Mouse (Mus musculus) limb, embryonic 14.5 days (tissue): ENCODE results near the gene Ndrg3. TPM values are rescaled to one million over a fixed set of nuclear protein-coding genes. Genes with fewer than 3 reads are reported as not detected.

Experiments used
- ATAC-seq: fragments of 200-750 bp; cut with Nextera tagmentation; 2 replicates; pipeline ENCODE4 v1.8.0; 2017; ENCODE audit warnings: low read depth, moderate number of reproducible peaks, moderate TSS enrichment; ENCODE audit not compliant: low FRiP score
- DNase-seq: peaks from one replicate; pipeline ENCODE4 v3.0.0-alpha.2; 2015; ENCODE audit warnings: low spot score
- H3K27ac ChIP-seq: fragments of 300-500 bp; sonication (generic); replicated peaks from 2 replicates; pipeline ENCODE4 v1.5.1; 2014; ENCODE audit warnings: low read depth, mild to moderate bottlenecking, low read length, moderate library complexity, mixed read lengths
- H3K27me3 ChIP-seq: fragments of 300-500 bp; sonication (generic); 2 replicates; pipeline ENCODE4 v1.6.1; 2014; ENCODE audit warnings: low read length, mixed read lengths; ENCODE audit not compliant: control insufficient read depth, insufficient read depth
- H3K36me3 ChIP-seq: fragments of 300-500 bp; sonication (generic); 2 replicates; pipeline ENCODE4 v1.6.1; 2014; ENCODE audit warnings: mild to moderate bottlenecking, low read length, moderate library complexity, mixed read lengths; ENCODE audit not compliant: control insufficient read depth, insufficient read depth
- H3K4me1 ChIP-seq: fragments of 300-500 bp; sonication (generic); 2 replicates; pipeline ENCODE4 v1.6.1; 2014; ENCODE audit warnings: antibody characterized with exemption, low read length, mixed read lengths; ENCODE audit not compliant: control insufficient read depth, insufficient read depth
- H3K4me2 ChIP-seq: fragments of 300-500 bp; sonication (generic); replicated peaks from 2 replicates; pipeline ENCODE4 v1.6.1; 2014; ENCODE audit warnings: low read depth, mild to moderate bottlenecking, low read length, moderate library complexity; ENCODE audit not compliant: severe bottlenecking
- H3K4me3 ChIP-seq: fragments of 300-500 bp; sonication (generic); replicated peaks from 2 replicates; pipeline ENCODE4 v1.5.1; 2014; ENCODE audit warnings: low read length
- H3K9ac ChIP-seq: fragments of 300-500 bp; sonication (generic); 2 replicates; pipeline ENCODE4 v1.6.1; 2014; ENCODE audit warnings: mild to moderate bottlenecking, low read depth, low read length, moderate library complexity; ENCODE audit not compliant: severe bottlenecking
- H3K9me3 ChIP-seq: fragments of 300-500 bp; sonication (generic); 2 replicates; pipeline ENCODE4 v1.6.1; 2016; ENCODE audit warnings: low read length; ENCODE audit not compliant: control insufficient read depth
- POLR2A ChIP-seq: fragments of 200-500 bp; IDR thresholded peaks from 2 replicates; pipeline ENCODE4 v1.8.0; 2012; ENCODE audit warnings: inconsistent platforms, mild to moderate bottlenecking, moderate library complexity, borderline replicate concordance; ENCODE audit not compliant: insufficient read depth, insufficient read length; ENCODE audit errors: extremely low read depth
- WGBS: fragments of 180-500 bp; shearing (Covaris S2); extraction: QIAGEN DNeasy Blood & Tissue Kit; methylation state at CpG from one replicate; pipeline ENCODE4 v1.1.7; 2014; 5-methylcytosine and 5-hydroxymethylcytosine counted together
- polyA plus RNA-seq, 2 experiments: library from polyadenylated mRNA; depleted of rRNA in 1 of 2; stranded (reverse) in 1 of 2; unstranded in 1 of 2; fragments of >200 nt; fragmentation: Nextera tagmentation in 1 of 2; extraction: Ambion mirVana in 1 of 2; gene quantifications; 2 replicates each; pipeline versions ENCODE4 v1.2.1 to v1.2.3; 2012 to 2014

Gene Ndrg3
- polyA plus RNA-seq, 2 experiments, result 44.1 to 64.6 TPM

DNA sequence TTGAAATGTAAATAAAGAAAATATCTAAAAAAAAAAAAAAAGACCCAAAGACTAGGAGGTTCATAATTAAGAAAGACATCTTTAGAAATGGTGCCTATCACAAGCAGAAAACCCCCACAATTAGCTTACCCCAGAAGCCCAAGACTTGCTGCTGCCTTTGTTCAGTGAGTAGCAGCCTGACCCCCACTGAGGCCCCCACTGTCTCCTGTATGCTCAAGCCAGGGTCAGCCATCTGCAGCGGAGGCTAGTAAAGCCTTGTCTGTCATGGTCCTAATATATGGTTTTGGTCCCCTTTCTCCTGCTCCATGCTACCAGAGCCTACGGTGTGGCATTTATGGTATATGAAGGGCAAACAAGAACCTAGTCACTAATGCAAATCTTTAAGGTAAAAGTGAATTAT is 90.5 kb downstream of the Ndrg3 start:
- H3K9ac ChIP-seq, result no peak overlapping the region
- no peak for TF ChIP-seq POLR2A
- 82% methylated on average over 2 of the region's 2 CpGs for WGBS
- no peaks in the 10 kb centered on the region for H3K27me3 ChIP-seq
- peaks cover 4% of the 10 kb centered on the region; the same call in 1 of the 2 replicates for H3K4me1 ChIP-seq
- no peaks in the 10 kb centered on the region for H3K9me3 ChIP-seq
- ATAC-seq, result no peak
- H3K4me2 ChIP-seq, result no peak overlapping the region
- no peak for DNase-seq
- no peak overlapping the region for H3K4me3 ChIP-seq
- H3K36me3 ChIP-seq, result no peaks in the 10 kb centered on the region
- no peak overlapping the region for H3K27ac ChIP-seq

DNA sequence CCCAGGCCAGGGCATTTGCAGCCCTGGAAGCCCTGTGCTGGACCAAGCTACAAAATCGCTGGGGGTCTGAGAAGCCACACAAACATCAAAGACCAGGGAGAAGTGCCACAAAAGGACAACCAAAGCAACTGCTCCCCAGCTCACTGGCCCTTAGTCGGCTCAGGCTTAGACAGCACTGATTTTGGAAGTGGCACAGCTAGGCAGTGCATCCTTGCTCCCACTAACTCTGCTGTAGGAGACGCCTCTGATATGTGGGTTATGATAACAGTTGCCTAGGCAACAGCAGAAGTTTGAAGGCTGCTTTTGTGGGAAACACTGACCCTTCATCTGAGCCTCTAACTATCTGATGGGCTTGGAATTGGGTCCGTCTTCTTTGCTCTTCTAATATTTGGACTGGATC is 92.7 kb downstream of the Ndrg3 start:
- Histone ChIP-seq H3K36me3 (no peaks in the 10 kb centered on the region), H3K9ac (no peak overlapping the region), H3K4me2 (no peak overlapping the region), H3K4me1 (no peaks in the 10 kb centered on the region), H3K27ac (no peak overlapping the region), H3K9me3 (no peaks in the 10 kb centered on the region), H3K27me3 (no peaks in the 10 kb centered on the region), H3K4me3 (no peak overlapping the region)
- DNase-seq (no peak), ATAC-seq (no peak)
- no peak for TF ChIP-seq POLR2A
- 81% methylated on average over 4 of the region's 4 CpGs for WGBS

DNA sequence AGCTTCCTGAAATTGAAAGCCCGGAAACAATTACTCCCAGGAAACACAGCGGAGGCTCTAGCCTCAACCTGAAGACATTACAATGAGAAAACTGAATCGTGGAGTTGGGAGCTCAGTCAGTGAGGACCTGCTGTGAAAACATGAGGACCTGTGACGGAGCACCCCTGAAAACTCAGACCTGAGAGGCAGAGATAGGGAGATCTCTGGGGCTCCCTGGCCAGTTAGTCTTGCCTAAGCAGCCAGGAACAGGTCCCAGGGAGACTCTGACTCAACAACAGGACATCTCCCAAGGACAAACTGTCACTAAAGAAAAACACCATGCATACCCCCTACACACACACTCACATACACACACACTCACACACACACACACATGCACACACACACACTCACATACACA is 93.5 kb downstream of the Ndrg3 start:
- DNase-seq (no peak), ATAC-seq (no peak)
- H3K27me3 ChIP-seq, result no peaks in the 10 kb centered on the region
- no peaks in the 10 kb centered on the region for H3K9me3 ChIP-seq
- no peaks in the 10 kb centered on the region for H3K4me1 ChIP-seq
- no peak overlapping the region for H3K4me2 ChIP-seq
- no peak overlapping the region for H3K9ac ChIP-seq
- H3K36me3 ChIP-seq, result no peaks in the 10 kb centered on the region
- H3K4me3 ChIP-seq, result no peak overlapping the region
- TF ChIP-seq POLR2A, result no peak
- WGBS, result 80% methylated on average over 4 of the region's 4 CpGs
- H3K27ac ChIP-seq, result no peak overlapping the region

DNA sequence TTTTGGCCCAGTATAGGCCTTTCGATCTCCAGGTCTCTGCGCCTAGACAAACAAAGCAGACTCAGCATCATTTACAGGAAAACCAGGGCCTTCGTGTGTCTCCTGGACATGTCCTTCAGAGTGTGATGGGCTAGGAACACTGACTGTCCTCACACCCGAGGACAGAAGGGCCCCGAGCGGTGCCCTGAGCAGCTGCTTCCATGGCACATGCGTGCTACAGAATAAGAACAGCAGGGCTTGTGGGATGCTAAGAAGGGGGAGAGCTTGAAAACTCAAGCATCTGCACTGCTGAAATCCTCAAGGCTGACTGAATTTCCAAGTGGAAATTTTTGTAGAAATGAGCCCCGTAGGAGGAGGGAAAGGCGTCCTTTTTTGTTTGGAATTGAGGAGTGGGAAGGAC is 94.8 kb downstream of the Ndrg3 start:
- 83% methylated on average over 9 of the region's 9 CpGs for WGBS
- H3K36me3 ChIP-seq, result no peaks in the 10 kb centered on the region
- H3K27ac ChIP-seq, result no peak overlapping the region
- ATAC-seq, result no peak
- no peak overlapping the region for H3K4me2 ChIP-seq
- TF ChIP-seq POLR2A, result no peak
- H3K9ac ChIP-seq, result no peak overlapping the region
- H3K4me3 ChIP-seq, result no peak overlapping the region
- H3K4me1 ChIP-seq, result no peaks in the 10 kb centered on the region
- H3K27me3 ChIP-seq, result no peaks in the 10 kb centered on the region
- DNase-seq, result no peak
- H3K9me3 ChIP-seq, result no peaks in the 10 kb centered on the region

DNA sequence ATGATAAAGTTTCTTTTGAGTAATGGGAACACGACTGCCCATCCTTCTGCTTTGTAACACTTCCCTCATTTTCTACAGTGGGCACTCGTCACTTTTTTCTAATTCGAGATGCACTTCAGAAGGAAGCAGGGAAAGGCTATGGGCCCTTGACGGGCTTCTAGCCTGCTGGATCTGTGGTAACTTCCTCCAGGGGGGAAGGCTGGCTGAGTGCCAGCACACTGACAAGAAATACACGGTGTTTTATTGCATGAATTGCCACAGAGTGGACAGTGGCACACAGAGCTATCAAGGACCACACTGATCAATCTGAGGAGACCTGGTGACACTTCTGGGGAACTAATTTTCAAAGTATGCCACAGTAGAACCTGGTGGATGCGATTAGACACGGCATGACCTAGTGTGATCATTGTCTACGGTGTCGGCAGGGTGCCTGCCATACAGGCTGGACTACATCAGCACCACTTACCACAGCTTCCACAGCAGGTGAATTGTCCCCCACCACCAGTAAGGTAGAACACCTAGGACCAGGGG is 95.4 kb downstream of the Ndrg3 start:
- 71% methylated on average over 9 of the region's 9 CpGs for WGBS
- Histone ChIP-seq H3K4me2 (no peak overlapping the region), H3K9me3 (no peaks in the 10 kb centered on the region), H3K27me3 (no peaks in the 10 kb centered on the region), H3K27ac (no peak overlapping the region), H3K36me3 (no peaks in the 10 kb centered on the region), H3K4me3 (no peak overlapping the region), H3K9ac (no peak overlapping the region), H3K4me1 (no peaks in the 10 kb centered on the region)
- no peak for ATAC-seq
- DNase-seq, result no peak
- no peak for TF ChIP-seq POLR2A
